ENCODE assay signal across 8 mouse cellular contexts in genomic region chr12:31653611-31654010, GRCm38 (mm10). TPM values are rescaled to one million over a fixed set of nuclear protein-coding genes. Genes with fewer than 3 reads are reported as not detected.
DNase-seq lines count a peak whose midpoint lies in the region; ATAC-seq and TF ChIP-seq lines count a peak whose summit lies in the region.

No protein-coding gene starts in this region.

- H3K9ac ChIP-seq in midbrain, embryonic 11.5 days (ENCODE audit: low read length), result no peak overlapping the region
- no peak overlapping the region for H3K9ac ChIP-seq in midbrain, embryonic 16.5 days (ENCODE audit: low read depth, low read length)
- no peak overlapping the region for H3K9ac ChIP-seq in limb, embryonic 14.5 days (ENCODE audit: low read depth, low read length, severe bottlenecking)

- 0 out of 2 replicates have a peak, but pooled peaks cover 8% of the 10 kb centered on the region for H3K36me3 ChIP-seq in heart, embryonic 10.5 days
- no peaks in the 10 kb centered on the region for H3K36me3 ChIP-seq in midbrain, embryonic 11.5 days (ENCODE audit: control insufficient read depth, insufficient read depth, low read length)
- H3K36me3 ChIP-seq in midbrain, embryonic 16.5 days (ENCODE audit: control insufficient read depth, insufficient read depth, low read length), result no peaks in the 10 kb centered on the region
- peaks cover 8% of the 10 kb centered on the region; the same call in 1 of the 2 replicates for H3K36me3 ChIP-seq in limb, embryonic 14.5 days (ENCODE audit: control insufficient read depth, insufficient read depth, low read length)
- no peaks in the 10 kb centered on the region for H3K36me3 ChIP-seq in thymus, adult 2 months (ENCODE audit: control insufficient read depth, insufficient read depth, low read length)

- no peak for TF ChIP-seq POLR2A in limb, embryonic 14.5 days (IDR thresholded peaks at IDR 0.05; ENCODE audit: borderline replicate concordance, extremely low read depth, insufficient read depth, insufficient read length)
- TF ChIP-seq POLR2A in thymus, adult 2 months (IDR thresholded peaks at IDR 0.05; ENCODE audit: control insufficient read depth, extremely low read depth, insufficient read depth, low read length, poor library complexity), result no peak

- peak overlapping the region; percentile 86 for H3K4me3 ChIP-seq in heart, embryonic 10.5 days
- H3K4me3 ChIP-seq in midbrain, embryonic 11.5 days (ENCODE audit: low read depth, low read length), result no peak overlapping the region
- no peak overlapping the region for H3K4me3 ChIP-seq in midbrain, embryonic 16.5 days (ENCODE audit: low read depth, low read length)
- H3K4me3 ChIP-seq in limb, embryonic 14.5 days (replicated peaks; ENCODE audit: low read length), result peak overlapping the region; percentile 87
- no peak overlapping the region for H3K4me3 ChIP-seq in thymus, adult 2 months (ENCODE audit: control insufficient read depth, insufficient read depth, low read length)

- DNase-seq in heart, embryonic 10.5 days (ENCODE audit: low spot score), result no peak
- no peak for DNase-seq in heart, postnatal 36 days
- no peak for DNase-seq in midbrain, embryonic 11.5 days (ENCODE audit: low spot score, missing footprints)
- no peak for DNase-seq in limb, embryonic 14.5 days (ENCODE audit: low spot score)
- no peak for DNase-seq in B cell, adult 2 months
- DNase-seq in thymus, adult 2 months, result no peak
- DNase-seq in right cerebral cortex, postnatal 10 days (ENCODE audit: low spot score in 2 of 2), result no peak

- 77% methylated on average over 5 of the region's 5 CpGs for WGBS in heart, embryonic 10.5 days
- WGBS in midbrain, embryonic 11.5 days, result 74% methylated on average over 5 of the region's 5 CpGs
- 75% methylated on average over 5 of the region's 5 CpGs for WGBS in midbrain, embryonic 16.5 days
- 80% methylated on average over 5 of the region's 5 CpGs for WGBS in limb, embryonic 14.5 days
- WGBS in thymus, adult 2 months, result 85% methylated on average over 5 of the region's 5 CpGs

- ATAC-seq in midbrain, embryonic 11.5 days (ENCODE audit: low FRiP score), result no peak
- ATAC-seq in midbrain, embryonic 16.5 days, result no peak
- ATAC-seq in limb, embryonic 14.5 days (ENCODE audit: low FRiP score, low read depth), result no peak

- intact Hi-C loops in heart, postnatal 36 days (cut with DNase I), result loop anchor here (1.0 to 10.0 kb wide), 4 partner anchors 19 to 299 kb away; partner anchors contain the start of genes Bcap29, Cbll1 and Dld

- no peaks in the 10 kb centered on the region for H3K9me3 ChIP-seq in heart, embryonic 10.5 days
- H3K9me3 ChIP-seq in midbrain, embryonic 11.5 days (ENCODE audit: control insufficient read depth, low read length), result no peaks in the 10 kb centered on the region
- H3K9me3 ChIP-seq in midbrain, embryonic 16.5 days (replicated peaks; ENCODE audit: control insufficient read depth, low read length, poor library complexity, severe bottlenecking), result no peaks in the 10 kb centered on the region
- H3K9me3 ChIP-seq in limb, embryonic 14.5 days (ENCODE audit: control insufficient read depth, low read length), result no peaks in the 10 kb centered on the region

- H3K27ac ChIP-seq in heart, embryonic 10.5 days, result peak overlapping the region; percentile 95; the same call in 1 of the 2 replicates
- H3K27ac ChIP-seq in midbrain, embryonic 11.5 days (ENCODE audit: low read depth, low read length), result no peak overlapping the region
- H3K27ac ChIP-seq in midbrain, embryonic 16.5 days (ENCODE audit: low read length), result no peak overlapping the region
- H3K27ac ChIP-seq in limb, embryonic 14.5 days (replicated peaks; ENCODE audit: low read depth, low read length), result no peak overlapping the region
- H3K27ac ChIP-seq in thymus, adult 2 months (ENCODE audit: control insufficient read depth, insufficient read depth, low read length), result no peak overlapping the region

- no peak for TF ChIP-seq CTCF in thymus, adult 2 months (IDR thresholded peaks at IDR 0.05; ENCODE audit: borderline replicate concordance, control insufficient read depth, extremely low read depth, insufficient read depth, low read length, poor library complexity)

- H3K4me2 ChIP-seq in midbrain, embryonic 11.5 days, result peak overlapping the region; percentile 3; the same call in 1 of the 2 replicates
- H3K4me2 ChIP-seq in midbrain, embryonic 16.5 days (ENCODE audit: low read length), result no peak overlapping the region; the same call in 1 of the 2 replicates
- peak overlapping the region; percentile 33 for H3K4me2 ChIP-seq in limb, embryonic 14.5 days (replicated peaks; ENCODE audit: low read depth, low read length, severe bottlenecking)

- peaks cover 11% of the 10 kb centered on the region; the same call in 1 of the 2 replicates for H3K4me1 ChIP-seq in heart, embryonic 10.5 days
- H3K4me1 ChIP-seq in midbrain, embryonic 11.5 days (ENCODE audit: control insufficient read depth, insufficient read depth, low read length), result peaks cover 3% of the 10 kb centered on the region
- peaks cover 10% of the 10 kb centered on the region for H3K4me1 ChIP-seq in midbrain, embryonic 16.5 days (ENCODE audit: control insufficient read depth, insufficient read depth, low read length)
- H3K4me1 ChIP-seq in limb, embryonic 14.5 days (ENCODE audit: control insufficient read depth, insufficient read depth, low read length), result peaks cover 4% of the 10 kb centered on the region; the same call in 1 of the 2 replicates
- peaks cover 2% of the 10 kb centered on the region for H3K4me1 ChIP-seq in thymus, adult 2 months (replicated peaks; ENCODE audit: control insufficient read depth, insufficient read depth, low read length)

- H3K27me3 ChIP-seq in heart, embryonic 10.5 days (ENCODE audit: insufficient read depth, poor library complexity, severe bottlenecking), result no peaks in the 10 kb centered on the region
- H3K27me3 ChIP-seq in midbrain, embryonic 11.5 days (ENCODE audit: control insufficient read depth, insufficient read depth, low read length), result no peaks in the 10 kb centered on the region
- H3K27me3 ChIP-seq in midbrain, embryonic 16.5 days (ENCODE audit: control insufficient read depth, insufficient read depth, low read depth, low read length), result no peaks in the 10 kb centered on the region
- no peaks in the 10 kb centered on the region for H3K27me3 ChIP-seq in limb, embryonic 14.5 days (ENCODE audit: control insufficient read depth, insufficient read depth, low read length)
- H3K27me3 ChIP-seq in thymus, adult 2 months (ENCODE audit: control insufficient read depth, insufficient read depth, low read length), result no peaks in the 10 kb centered on the region

RNA-seq across cellular contexts. Expression of gene Dus4l, which starts 1.0 kb away (rescaled TPM):
- 7.4 and 11.4 TPM in 2 replicates for polyA plus RNA-seq in heart, embryonic 10.5 days (2016; fragmentation: Nextera tagmentation; extraction: Ambion mirVana)
- total RNA-seq in heart, postnatal 36 days (2021), result 1 to 10 TPM; 7.2 to 7.6 TPM
- polyA plus RNA-seq in midbrain, embryonic 11.5 days (2014; fragmentation: Nextera tagmentation; extraction: Ambion mirVana), result 9.1 and 9.9 TPM in 2 replicates
- polyA plus RNA-seq in midbrain, embryonic 16.5 days (2015; fragmentation: Nextera tagmentation; extraction: Ambion mirVana), result 6.3 and 6.6 TPM in 2 replicates
- polyA plus RNA-seq in limb, embryonic 14.5 days (2012; rRNA removed), result 10.6 and 14.1 TPM in 2 replicates
- 14.1 and 15.1 TPM in 2 replicates for polyA plus RNA-seq in limb, embryonic 14.5 days (2014; fragmentation: Nextera tagmentation; extraction: Ambion mirVana)
- polyA plus RNA-seq in thymus, adult 2 months (2012; rRNA removed), result 1.4 and 4.4 TPM in 2 replicates

RNA-seq across cellular contexts. Expression of gene Cog5, which starts 1.1 kb away (rescaled TPM):
- 26.1 and 31.0 TPM in 2 replicates for polyA plus RNA-seq in heart, embryonic 10.5 days (2016; fragmentation: Nextera tagmentation; extraction: Ambion mirVana)
- 10 to 100 TPM; 54.1 to 57.1 TPM for total RNA-seq in heart, postnatal 36 days (2021)
- 34.3 and 41.6 TPM in 2 replicates for polyA plus RNA-seq in midbrain, embryonic 11.5 days (2014; fragmentation: Nextera tagmentation; extraction: Ambion mirVana)
- 27.3 and 27.9 TPM in 2 replicates for polyA plus RNA-seq in midbrain, embryonic 16.5 days (2015; fragmentation: Nextera tagmentation; extraction: Ambion mirVana)
- polyA plus RNA-seq in limb, embryonic 14.5 days (2012; rRNA removed), result 39.1 and 43.4 TPM in 2 replicates
- polyA plus RNA-seq in limb, embryonic 14.5 days (2014; fragmentation: Nextera tagmentation; extraction: Ambion mirVana), result 36.9 and 38.0 TPM in 2 replicates
- polyA plus RNA-seq in thymus, adult 2 months (2012; rRNA removed), result 37.2 and 40.6 TPM in 2 replicates

RNA-seq across cellular contexts. Expression of gene Bcap29, which starts 19.2 kb away (rescaled TPM):
- 36.5 and 45.3 TPM in 2 replicates for polyA plus RNA-seq in heart, embryonic 10.5 days (2016; fragmentation: Nextera tagmentation; extraction: Ambion mirVana)
- 10 to 100 TPM; 29.5 to 33.7 TPM for total RNA-seq in heart, postnatal 36 days (2021)
- 28.1 and 30.8 TPM in 2 replicates for polyA plus RNA-seq in midbrain, embryonic 11.5 days (2014; fragmentation: Nextera tagmentation; extraction: Ambion mirVana)
- 26.9 and 27.8 TPM in 2 replicates for polyA plus RNA-seq in midbrain, embryonic 16.5 days (2015; fragmentation: Nextera tagmentation; extraction: Ambion mirVana)
- polyA plus RNA-seq in limb, embryonic 14.5 days (2012; rRNA removed), result 10.3 and 13.5 TPM in 2 replicates
- 32.5 and 34.0 TPM in 2 replicates for polyA plus RNA-seq in limb, embryonic 14.5 days (2014; fragmentation: Nextera tagmentation; extraction: Ambion mirVana)
- polyA plus RNA-seq in thymus, adult 2 months (2012; rRNA removed), result 2.1 and 3.9 TPM in 2 replicates

Comparison
In these comparisons a context has a peak if more than half of its experiments do, and no peak if none do; other contexts are left out.
1. H3K4me3 ChIP-seq: peak in heart, embryonic 10.5 days (single experiment) and limb, embryonic 14.5 days (single experiment); none in midbrain, embryonic 11.5 days (single experiment), midbrain, embryonic 16.5 days (single experiment) and thymus, adult 2 months (single experiment).